Mouse (Mus musculus): ENCODE data around the gene Clybl.

The Clybl gene

DNA sequence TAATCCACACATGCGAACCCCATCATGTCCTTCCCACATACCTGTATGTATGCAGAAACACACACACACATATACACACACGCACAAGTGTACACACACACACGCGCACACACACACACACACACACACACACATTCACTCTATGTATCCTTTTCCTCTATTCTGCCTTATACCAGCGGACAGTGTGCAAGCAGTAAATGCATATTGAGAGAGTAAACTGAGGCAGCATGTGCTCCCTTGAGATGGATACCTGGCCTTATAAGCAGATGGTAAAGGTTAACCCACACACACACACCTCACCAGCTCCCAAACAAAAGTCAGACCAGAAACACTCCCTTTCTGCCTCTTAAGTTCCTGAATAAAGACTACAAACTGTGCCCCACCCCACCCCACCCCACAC lies 204.3 kb downstream of the Clybl start:
- no peak for DNase-seq (ENCODE audit: low spot score)

DNA sequence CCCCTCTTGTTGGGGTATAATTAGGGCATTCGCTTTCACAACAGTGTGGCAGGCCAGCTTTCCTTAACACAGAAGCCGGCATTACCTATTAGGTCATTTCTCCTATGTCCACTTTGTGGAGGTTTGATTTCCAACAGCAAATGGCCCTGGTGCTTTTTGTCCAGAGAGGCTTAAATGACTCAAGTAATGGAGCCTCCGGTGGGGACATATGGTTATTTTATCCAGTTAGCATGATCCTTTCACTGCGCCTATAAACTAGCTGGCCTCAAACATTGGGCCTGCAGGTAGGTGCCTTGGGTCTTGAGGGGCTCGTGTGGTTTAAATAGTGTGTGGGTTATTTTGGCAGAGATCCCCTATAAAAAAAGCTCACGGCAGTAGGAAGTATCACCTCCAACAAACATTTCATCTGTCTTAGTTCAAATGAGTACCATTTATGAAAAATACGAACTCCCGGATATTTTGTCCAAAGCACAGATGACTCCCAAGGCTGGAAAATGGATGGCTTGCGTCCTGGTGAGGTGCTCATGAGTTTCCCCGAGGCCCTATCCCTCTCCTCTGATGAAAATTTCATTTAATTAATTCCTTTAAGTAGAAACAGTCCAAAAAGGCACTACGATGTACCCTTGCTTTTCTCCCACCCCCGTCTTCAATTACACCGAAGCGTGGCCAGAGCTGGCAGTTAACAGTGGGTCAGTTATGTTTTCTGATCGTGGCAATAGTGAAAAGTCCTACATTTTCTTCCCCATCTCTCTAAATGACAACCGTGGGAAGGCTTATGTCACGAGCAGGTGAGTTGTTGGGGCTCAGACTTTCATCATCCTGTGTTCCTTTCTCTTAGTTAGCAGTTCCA lies 205.0 kb downstream of the Clybl start:
- DNase-seq (ENCODE audit: low spot score) = no peak

DNA sequence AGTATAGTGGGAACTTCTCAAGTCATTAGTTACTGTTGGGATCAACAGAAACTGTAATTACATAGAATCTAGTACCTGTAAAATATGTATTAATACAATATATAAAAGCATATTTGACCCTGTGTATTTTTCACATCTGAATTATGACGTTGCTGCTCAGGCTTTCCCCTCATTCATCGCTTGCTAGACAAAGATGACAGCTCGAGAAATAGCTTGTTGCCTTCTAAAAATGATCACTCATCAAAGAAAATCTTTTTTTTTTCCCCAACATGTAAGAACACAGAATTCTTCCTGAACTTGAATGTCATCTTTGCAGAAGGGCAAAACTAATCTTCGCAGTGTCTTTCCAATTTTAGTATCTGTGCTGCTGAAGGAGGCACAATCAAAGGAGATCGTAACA lies 206.3 kb downstream of the Clybl start:
- DNase-seq (ENCODE audit: low spot score) = no peak

DNA sequence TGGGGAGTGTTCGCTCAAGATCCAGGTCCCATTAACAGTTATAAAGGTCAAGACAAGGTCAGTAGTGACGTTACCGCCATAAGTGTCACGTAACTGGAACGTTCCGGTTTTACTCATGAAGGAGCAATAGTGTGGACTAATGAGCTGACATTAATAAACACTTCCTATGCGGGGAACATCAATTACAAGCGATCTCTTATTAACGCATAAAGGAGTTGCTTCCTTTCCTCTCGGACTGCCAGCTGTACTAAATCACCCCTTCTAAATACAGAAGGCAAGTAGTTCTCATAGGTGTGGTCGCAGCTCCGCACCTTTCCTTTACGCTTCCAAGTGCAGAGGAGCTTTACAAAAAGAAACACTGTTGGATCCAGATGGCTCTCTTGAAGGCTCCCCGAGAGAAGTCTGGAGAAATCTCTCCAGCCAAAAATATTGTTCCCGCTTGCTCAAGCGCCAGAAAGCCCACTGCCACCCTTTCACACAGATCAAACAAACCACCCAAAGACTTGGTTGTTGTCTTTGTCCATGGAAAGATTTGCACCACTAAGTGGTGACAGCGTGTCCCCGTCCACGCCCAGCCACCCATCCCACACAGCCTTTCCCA lies 207.0 kb downstream of the Clybl start:
- no peak for DNase-seq (ENCODE audit: low spot score)

DNA sequence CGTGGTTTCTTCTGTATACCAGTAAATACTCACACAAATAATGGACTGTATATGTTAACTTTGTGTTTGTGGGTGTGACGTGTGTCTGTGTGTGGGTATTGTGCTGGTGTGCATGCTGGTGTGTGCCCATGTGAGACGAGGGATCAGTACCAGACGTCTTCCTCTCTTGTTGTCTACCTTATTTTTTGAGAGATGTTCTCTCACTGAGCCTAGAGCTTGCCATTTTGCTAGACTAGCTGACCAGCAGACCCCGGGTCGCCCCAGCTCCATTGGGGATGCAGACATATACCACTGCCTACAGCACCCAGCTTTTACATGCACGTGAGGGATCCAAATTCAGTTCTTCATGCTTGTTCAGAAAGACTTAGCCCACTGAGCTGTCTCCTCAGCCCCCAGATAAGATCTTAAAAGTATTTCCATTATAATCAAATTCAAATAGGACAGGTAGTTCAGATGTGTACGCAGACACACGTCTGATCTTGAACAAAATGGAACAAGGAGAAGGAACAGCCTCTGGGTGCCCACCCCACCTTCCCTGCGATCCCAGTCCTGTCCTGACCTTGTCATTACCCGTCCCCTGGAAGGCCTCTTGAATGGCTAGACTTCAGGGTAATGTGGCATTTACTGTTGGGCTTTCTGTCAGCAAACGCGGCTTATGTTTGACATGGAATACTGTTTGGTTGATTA lies 208.3 kb downstream of the Clybl start:
- no peak for DNase-seq (ENCODE audit: low spot score)

DNA sequence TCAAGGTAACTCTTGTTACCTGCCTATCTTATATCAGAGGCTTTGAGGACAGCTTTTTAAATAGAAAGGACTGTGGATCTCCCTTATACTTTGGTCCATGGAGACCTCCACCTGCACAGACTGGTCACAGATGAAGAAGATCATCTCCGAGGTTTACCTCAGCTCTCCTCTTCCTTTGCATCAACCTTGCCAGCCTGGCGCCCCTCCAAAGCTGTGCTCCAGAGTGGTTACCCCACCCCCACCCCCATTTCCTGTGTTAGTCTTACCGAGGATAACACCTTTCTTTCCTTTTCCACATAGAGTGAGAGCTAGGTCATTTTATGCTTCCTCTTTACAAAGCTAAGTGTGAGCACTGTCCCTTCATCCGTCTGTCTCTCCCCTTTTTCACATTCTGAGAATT lies 209.4 kb downstream of the Clybl start:
- DNase-seq (ENCODE audit: low spot score) = no peak

DNA sequence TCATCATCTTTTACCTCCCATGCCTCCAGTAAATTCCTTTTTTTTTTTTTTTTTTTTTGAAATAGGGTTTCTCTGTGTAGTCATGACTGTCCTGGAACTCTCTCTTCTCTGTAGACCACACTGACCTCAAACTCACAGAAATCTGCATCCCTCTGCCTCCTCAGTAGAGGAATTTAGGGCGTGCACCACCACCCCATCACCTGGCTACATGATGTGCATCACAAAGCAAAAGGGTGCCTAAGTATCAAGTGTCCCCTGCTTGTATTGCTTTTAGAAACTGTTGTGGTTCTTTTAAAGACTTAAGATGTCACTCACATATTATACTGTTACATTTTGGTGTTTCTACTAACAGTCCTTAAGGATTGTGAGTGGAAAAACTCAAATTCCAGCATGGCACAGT lies 211.6 kb downstream of the Clybl start:
- no peak for DNase-seq (ENCODE audit: low spot score)

DNA sequence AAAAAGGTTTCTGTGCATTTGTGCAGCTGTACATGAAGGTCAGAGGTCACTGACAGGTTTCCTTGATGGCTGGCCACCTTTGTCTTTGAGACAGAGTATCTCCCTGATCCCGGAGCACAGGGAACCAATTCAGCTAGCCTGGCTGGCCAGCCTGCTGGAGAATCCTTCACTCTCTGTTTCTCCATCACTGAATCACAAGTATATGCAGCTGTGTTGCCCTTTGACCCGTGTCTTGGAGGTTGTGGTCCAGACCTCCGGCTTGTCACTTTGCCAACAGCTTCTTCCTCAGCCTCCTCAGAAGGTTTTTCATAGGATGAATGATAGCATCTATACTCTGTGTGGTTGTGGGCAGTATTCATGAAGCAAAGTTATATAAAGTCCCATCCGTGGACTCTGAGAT lies 217.2 kb downstream of the Clybl start:
- DNase-seq (ENCODE audit: low spot score) = no peak

DNA sequence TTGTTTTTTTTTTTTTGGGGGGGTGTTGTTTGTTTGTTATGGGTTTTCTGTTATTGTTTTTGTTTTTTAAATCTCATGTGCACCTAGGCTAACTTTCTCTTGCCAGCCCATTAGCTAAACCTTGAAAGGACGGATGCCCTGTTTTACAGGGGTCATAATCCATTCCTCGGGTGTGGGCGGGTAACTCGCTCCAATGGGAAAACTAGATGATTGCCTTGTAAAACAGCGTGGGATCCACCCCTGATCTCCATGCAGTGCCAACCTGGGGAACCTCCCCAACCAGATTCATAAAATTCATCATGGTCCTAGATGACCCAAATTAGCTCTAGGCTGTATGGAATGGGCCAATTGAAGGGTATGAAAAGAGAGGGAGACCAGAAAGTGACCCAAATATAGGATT lies 218.4 kb downstream of the Clybl start:
- no peak for DNase-seq (ENCODE audit: low spot score)

DNA sequence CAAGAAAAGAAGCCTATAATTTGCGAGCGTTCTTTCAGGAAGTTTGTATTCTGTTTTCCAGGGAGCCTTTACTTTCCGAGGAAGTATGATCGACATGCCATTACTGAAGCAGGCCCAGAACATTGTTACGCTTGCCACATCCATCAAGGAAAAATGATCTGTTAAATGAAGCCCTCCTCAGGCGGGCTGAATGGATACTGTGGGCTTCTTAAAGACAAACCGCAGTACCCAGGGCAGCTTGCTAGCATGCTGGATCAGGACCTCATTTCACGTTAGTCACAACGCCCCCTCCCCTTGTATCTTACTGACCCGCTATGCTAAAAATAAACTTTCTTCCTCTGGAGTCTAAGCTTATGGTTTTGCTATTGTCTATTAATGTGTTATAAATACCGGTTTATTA lies 220.4 kb downstream of the Clybl start:
- DNase-seq (ENCODE audit: low spot score) = no peak

DNA sequence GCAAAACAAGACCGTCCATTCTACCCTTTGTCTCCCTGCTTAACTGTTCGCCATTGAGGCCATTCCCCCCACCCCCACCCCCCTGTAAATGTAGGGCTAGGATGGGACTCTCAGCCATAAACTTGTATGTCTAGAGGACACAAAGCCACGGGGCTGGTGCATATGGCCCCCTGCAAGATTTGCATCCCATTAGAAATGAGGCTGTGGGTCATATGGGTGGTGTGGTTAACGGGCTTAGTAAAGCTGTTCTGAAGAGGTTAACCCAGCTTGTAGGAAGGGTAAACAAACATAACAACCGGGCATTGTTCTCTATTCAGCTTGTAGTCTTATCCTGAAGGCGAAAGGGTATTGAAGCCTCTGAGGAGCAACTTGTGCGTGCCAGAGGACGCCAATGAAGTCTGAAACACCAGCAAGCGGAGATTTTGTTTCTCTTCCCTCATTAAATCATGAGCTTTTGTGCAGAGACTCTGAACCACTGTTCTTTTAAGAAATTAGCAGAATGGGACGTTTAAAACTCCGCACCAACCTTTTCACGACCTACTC lies 221.3 kb downstream of the Clybl start:
- DNase-seq (ENCODE audit: low spot score) = no peak

DNA sequence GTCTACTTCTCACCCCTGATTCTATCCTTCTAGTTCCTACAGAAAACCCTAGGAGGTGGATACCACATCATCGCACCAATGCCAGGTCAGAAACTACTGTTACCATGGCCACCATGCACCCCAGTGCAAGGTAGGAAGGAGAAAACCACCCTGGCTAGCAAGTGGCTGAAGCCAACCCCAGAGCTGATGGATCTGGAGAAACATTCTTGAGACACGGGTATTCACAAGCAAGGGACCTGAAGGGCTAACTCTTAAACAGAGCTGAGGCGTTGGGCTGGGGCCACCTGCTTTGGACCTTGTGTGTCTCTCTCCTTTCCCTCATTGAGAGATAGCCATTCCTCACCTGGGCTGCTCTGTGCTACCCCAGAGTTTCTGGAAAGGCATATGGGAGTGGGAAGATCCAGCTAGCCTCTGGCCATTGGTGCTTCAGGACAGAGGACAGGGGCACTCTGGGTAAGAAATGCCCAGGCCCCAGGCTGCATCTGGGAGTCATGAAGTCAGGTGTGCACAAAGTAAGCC lies 222.0 kb downstream of the Clybl start:
- no peak for DNase-seq (ENCODE audit: low spot score)

DNA sequence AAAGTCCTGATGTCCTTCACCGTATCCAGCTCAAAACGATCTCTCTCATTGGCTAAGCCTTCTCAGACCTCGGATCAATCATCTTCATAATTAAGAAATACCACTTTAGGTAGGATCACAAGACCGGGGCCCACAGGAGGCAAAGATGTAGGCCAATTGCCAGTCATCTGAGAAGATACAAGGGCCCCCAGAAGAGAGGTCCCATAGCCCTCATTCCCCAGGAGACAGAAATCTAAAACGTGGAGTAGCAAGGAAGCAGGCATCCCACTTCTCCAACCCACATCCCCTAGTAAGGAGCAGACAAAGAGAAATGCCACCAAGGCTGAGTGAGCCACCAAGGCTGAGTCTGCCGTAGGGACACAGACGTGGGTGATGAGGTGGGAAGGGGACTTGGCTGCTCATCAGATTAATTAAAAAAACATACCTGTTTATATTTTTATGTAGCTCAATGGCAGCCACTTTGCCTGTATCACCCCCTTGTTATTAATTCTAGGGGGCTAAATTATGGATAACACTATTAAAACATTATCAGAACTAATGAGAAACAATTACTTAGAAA lies 223.2 kb downstream of the Clybl start:
- no peak for DNase-seq (ENCODE audit: low spot score)

DNA sequence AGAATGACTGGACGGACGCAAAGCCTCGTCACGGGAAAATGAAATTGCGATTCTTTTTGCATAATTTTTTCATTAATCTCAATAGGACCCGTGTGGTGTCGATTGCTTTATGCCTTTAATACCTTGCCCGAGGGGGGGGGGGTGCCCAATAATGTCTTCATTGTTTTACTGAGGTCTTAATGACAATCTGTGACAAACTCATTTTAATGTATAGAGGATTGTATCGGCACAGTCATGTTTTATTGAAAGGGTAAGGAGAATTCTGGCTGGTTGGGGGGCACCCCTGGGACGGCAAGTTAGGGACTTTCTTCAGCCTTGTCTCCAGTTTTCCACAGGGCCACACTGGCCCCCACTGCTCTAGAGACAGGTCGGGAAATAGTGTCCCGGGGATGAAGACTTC lies 223.7 kb downstream of the Clybl start:
- DNase-seq (ENCODE audit: low spot score) = no peak

DNA sequence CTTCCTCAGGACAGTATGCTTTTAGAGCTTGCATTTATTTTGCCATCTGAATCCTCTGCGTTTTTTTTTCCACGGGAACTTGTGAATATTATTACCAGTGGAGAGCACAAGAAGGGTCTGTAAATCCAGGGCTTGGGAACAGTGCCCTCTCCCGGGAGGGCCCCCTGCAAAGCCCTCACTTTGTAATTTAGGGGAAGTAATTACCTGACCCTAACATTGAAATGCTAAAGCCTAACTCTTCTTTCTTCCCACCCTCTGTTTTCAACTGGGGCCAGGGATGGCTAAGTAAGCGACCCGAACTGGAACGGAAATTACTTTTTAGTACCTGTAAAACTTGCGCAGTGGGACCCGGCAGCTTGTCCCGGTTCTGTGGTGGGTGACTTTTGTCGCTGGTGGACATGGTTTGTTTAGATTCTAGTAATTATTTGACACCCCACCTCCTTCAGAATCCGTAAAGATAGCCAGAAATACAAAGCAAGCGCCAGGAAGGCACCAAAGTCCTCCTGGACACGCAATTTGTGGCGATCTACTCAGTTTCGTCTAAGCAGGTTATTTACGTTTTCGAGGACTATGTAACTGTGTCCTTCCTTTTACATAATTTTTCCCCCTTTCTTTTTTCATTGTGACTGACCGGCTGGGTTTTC lies 224.5 kb downstream of the Clybl start:
- DNase-seq (ENCODE audit: low spot score) = no peak

DNA sequence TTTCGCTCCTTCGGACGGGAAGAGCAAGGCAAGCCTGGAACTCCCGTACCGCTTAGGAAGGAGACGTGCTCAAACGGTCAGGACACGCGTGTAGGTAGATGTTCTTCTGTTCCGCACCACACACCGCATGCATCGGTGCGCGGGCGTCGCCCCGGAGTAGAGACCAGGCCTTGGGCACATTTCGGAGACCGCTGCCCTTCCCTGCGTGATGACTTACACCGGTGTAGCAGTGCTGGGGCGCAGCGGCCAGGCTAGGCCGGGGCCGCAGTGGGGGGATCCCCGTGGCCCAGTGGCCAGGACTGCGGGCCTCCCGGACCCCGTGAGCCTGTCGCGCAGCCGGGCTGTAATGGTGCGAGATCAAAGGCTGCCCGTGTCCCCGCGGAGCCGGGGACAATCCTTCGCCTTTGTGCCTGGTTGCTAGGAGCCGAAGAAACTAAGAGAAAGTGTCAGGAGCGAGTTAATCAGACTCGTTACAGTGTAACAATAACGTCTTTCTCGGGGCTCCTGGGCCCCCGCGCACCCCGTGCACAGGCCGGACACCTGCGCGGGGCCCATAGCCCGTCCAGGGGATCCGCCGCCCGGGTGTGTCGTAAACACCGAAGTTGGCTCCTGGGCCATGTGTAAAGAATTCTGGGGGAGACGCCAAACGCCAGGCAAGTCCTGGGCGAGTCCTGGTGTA lies 225.2 kb downstream of the Clybl start:
- DNase-seq (ENCODE audit: low spot score) = no peak

DNA sequence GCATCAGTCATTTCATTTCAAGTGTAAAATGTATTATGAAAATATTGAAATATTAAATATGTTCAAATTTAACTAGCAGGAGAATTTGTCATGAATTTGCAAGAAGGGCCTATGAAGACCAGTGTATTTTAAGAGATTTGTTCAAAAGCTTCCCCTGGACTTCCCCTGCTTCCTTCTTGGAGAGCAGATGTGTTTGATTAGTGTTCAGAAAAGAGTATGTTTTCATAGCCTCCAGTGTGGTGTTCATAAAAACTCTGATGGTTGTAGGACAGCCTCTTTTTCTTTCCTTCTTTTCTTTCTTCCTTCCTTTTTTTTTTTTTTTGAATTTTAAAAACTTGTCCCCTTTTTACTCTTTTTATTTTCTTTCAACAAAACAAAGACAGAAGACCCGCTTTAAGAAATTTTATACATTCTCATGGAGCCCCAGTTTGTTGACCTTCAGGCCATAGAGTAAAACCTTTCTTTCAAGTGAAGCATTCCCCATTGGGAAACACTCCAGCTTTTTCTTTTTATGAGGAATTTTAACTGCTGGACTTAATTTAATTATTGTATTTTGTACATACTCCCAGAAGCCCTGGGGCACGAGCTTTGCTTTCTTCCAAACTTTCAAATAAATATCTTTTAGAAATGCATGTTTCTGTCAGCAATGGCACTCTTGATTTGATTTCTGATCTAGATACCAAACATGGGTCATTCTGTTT lies 231.5 kb downstream of the Clybl start:
- no peak for DNase-seq (ENCODE audit: low spot score)

DNA sequence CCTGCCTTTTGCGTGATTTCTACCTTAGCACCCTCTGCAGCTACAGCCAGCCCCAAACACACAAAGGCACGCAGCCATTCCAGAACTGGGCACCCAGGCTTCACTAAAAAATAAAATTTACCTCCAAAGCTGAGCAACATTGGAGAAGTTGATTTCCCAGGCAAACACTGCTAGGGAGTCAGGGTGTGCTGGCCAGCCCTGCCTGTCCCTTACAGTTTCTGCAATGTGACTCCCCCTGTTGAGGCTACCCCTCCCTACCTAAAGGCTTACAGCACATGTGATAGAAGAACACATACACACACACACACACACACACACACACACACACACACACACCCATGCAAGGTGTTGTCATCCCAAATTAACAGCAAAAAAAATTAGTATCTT lies 232.0 kb downstream of the Clybl start:
- no peak for DNase-seq (ENCODE audit: low spot score)

DNA sequence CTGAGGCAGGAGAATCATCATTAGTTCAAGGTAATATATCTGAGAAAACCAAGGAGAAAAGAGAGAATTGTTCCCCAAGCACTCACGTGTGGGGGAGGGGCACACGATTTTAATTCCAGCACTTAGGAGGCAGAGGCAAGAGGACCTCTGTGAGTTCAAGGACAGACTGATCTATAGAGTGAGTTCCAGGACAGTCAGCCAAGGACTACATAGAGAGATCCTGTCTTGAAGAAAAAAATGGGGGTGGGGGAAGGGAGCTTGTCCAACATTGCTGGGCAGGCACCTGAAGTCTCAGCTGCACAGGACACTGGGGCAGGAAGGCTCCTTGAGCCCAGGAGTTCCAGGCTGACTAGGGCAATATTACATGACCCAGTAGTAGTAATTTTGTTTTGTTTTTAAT lies 233.3 kb downstream of the Clybl start:
- DNase-seq (ENCODE audit: low spot score) = no peak

DNA sequence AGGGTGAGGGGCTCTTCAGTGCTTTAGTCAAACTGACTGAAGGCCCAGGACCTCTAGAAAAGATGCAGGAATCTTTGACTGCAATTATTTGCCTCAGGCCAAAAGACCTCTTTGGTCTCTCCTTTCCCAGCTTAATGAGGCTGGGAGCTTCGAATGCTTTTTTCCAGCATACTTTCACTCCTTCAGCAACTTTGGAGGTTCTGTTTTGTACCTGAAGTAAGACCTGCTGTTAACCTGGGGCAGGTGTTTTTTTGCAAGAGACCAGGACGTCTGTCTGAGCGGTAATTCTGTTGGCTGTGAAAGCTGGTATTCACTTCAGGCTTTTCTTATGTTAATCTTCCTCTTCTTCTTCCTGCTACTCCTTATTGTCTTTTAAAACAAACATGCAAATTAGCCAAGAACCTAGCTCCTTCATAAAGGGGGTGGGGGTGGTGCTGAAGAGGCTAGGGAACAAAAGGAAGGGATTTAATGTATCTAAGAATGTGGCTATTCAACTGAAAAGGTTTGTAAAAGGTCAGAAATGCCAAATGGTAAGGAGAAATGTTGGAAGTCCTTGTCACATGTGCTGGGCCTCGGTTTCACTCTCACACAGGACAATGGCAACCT lies 234.8 kb downstream of the Clybl start:
- DNase-seq (ENCODE audit: low spot score) = no peak
